Mouse (Mus musculus): ENCODE results near the gene Zfp365. TPM values are rescaled to one million over a fixed set of nuclear protein-coding genes. Genes with fewer than 3 reads are reported as not detected.

Gene Zfp365
- polyA plus RNA-seq, 1 experiment from 2014 or later, result 5.2 TPM

DNA sequence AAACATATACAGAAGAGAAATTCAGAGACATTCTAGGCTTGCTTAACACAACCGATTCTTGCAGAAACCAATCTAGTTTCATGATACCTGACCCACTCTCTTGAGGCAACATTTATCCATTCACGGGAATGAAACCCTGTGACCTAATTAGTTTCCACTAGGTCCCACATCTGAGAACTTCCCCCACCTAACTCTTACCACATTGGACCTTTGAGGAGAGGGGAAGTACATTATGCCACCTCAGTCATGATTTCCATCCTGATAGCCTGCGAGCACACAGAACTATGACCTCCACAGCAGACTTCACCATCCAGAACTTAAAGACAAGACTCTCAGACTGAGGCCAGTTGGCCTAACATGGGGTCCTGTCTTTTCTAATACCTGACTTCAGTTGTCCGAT is 71.7 kb downstream of the Zfp365 start:
- ATAC-seq (ENCODE audit: low FRiP score) (no peak), DNase-seq (ENCODE audit: low spot score) (no peak)
- Histone ChIP-seq H3K27ac (no peak overlapping the region), H3K4me3 (replicated peaks; ENCODE audit: low read length) (no peak overlapping the region), H3K36me3 (replicated peaks; ENCODE audit: control insufficient read depth, insufficient read depth) (no peaks in the 10 kb centered on the region), H3K4me2 (replicated peaks) (no peak overlapping the region), H3K9me3 (ENCODE audit: control insufficient read depth, low read length) (no peaks in the 10 kb centered on the region), H3K9ac (no peak overlapping the region), H3K4me1 (replicated peaks; ENCODE audit: control insufficient read depth, insufficient read depth, low read length) (no peaks in the 10 kb centered on the region), H3K27me3 (ENCODE audit: control insufficient read depth, insufficient read depth, low read length) (no peaks in the 10 kb centered on the region)
- 98% methylated on average over 4 of the region's 4 CpGs for WGBS

DNA sequence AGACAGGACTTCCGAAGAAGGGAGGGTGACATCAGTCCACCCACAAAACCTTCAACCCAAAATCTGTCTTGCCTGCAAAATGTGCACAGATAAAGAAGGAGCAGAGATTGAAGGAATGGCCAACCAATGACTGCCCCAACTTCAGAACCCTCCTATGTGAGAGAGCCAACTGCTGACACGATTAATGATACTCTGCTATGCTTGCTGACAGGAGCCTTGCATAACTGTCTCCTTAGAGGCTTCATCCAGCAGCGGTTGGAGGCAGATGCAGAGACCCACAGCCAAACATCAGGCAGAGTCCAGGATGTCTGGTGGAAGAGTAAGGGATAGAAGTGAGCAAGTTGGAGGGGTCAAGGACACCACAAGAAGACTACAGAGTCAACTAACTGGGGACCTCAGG is 73.3 kb downstream of the Zfp365 start:
- Histone ChIP-seq H3K4me2 (replicated peaks) (no peak overlapping the region), H3K36me3 (replicated peaks; ENCODE audit: control insufficient read depth, insufficient read depth) (no peaks in the 10 kb centered on the region), H3K4me3 (replicated peaks; ENCODE audit: low read length) (no peak overlapping the region), H3K27me3 (ENCODE audit: control insufficient read depth, insufficient read depth, low read length) (no peaks in the 10 kb centered on the region), H3K4me1 (replicated peaks; ENCODE audit: control insufficient read depth, insufficient read depth, low read length) (no peaks in the 10 kb centered on the region), H3K9me3 (ENCODE audit: control insufficient read depth, low read length) (no peaks in the 10 kb centered on the region), H3K9ac (no peak overlapping the region), H3K27ac (no peak overlapping the region)
- WGBS, result 89% methylated on average over 3 of the region's 3 CpGs
- ATAC-seq (ENCODE audit: low FRiP score), result no peak
- no peak for DNase-seq (ENCODE audit: low spot score)

DNA sequence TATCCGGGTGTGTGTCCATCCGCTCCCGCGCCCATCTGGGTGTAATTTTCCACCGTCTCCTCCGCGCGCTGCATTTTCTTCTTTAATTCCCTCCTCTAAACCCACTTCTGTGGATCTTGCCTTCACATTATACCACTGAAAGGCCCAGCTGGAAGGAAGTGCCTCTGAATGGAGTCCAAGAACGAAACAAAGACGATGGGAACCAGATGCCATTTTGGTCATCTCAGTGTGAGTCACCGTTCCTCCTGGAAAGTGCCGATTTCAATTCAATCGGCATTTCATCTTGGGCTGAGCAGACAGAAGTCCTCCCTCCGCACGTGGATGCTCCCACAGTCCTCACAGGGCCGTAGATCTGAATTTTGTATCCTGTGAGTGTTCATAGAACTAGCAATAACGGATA is 76.0 kb downstream of the Zfp365 start:
- H3K27me3 ChIP-seq (ENCODE audit: control insufficient read depth, insufficient read depth, low read length), result no peaks in the 10 kb centered on the region

More for the DNA sequence above, 76.0 kb downstream of the Zfp365 start:
- Histone ChIP-seq H3K4me2 (replicated peaks) (no peak overlapping the region), H3K36me3 (replicated peaks; ENCODE audit: control insufficient read depth, insufficient read depth) (no peaks in the 10 kb centered on the region), H3K4me1 (replicated peaks; ENCODE audit: control insufficient read depth, insufficient read depth, low read length) (no peaks in the 10 kb centered on the region), H3K27ac (no peak overlapping the region), H3K9me3 (ENCODE audit: control insufficient read depth, low read length) (no peaks in the 10 kb centered on the region), H3K9ac (no peak overlapping the region), H3K4me3 (replicated peaks; ENCODE audit: low read length) (no peak overlapping the region)
- ATAC-seq (ENCODE audit: low FRiP score) (no peak), DNase-seq (ENCODE audit: low spot score) (no peak)
- 84% methylated on average over 17 of the region's 17 CpGs for WGBS

Other genes with a start within 250 kb of the Zfp365 start
- gene Rtkn2, start 66.9 kb upstream of the Zfp365 start, polyA plus RNA-seq (2014; fragmentation: Nextera tagmentation; extraction: Ambion mirVana), result 3.4 and 5.1 TPM in 2 replicates

All from hindbrain, embryonic 14.5 days (tissue).